Mouse (Mus musculus) frontal cortex, postnatal 25 days (tissue): ENCODE results near the gene Gclc.

ENCODE experiments used
- DNase-seq, 2 experiments: peaks; one replicate each; pipeline ENCODE4 v3.0.0; 2022; ENCODE audit warnings: low spot score in 2 of 2

Gene Gclc

GRCm38 (mm10) chr9:77753853-77754727 is at the start of gene Gclc:
TSS of gene Gclc (plus strand) at chr9:77754535.
- peak; percentile 80 to 83 for DNase-seq

DNA sequence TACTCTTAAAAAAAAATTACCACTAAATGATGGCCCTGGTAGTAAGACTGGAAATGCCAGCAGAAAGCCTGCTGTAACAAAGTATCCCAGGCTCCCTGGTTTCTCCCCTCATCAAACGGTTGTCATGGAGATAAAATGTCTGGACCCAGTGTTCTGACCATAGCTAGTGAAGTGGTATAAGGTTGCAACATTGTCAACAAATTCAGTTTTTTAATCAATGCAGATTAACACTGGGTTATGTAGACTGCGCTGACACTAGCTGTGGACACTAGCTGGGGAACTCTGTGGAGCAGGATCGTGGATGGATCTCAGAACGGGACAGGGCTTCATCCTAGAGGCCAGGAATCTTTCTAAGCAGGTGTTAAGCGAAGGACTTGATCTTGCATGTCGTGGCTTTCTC is 47.8 kb upstream of the Gclc start:
- DNase-seq: no peak

DNA sequence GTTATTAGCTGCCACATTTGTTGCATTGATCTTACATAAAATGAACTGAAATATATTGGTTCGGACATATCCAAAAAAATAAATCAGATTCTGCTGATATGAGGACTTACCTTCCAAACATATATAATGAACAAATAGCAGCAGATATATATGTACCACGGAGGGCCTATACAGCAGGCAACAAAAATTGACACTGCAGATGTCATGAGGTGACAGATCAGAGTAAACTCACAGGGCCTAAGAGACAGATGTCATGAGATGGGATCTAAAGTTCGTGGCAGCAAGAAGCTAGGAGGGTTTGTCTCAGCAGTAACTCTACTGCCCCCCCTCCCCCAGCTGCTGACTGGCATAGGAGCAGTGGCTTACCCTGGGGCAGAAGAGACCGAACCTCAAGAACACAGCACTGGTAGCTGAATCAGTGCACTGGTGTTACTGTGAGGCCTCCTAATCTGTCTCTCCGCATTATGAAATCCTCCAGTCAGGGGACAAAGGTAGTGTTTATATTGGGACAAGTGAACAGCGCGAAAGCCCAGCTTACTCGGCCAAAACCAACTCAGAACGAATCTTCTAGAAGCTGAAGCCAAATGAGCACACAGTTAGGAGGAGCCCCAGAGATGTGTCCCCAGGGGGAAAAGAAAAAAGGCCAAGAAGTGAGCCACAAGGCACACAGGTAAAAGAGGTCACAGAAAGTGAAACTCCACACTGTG is 46.7 kb upstream of the Gclc start:
- no peak for DNase-seq

GRCm38 (mm10) chr9:77708950-77709349 is 45.4 kb upstream of the Gclc start:
- no peak for DNase-seq

DNA sequence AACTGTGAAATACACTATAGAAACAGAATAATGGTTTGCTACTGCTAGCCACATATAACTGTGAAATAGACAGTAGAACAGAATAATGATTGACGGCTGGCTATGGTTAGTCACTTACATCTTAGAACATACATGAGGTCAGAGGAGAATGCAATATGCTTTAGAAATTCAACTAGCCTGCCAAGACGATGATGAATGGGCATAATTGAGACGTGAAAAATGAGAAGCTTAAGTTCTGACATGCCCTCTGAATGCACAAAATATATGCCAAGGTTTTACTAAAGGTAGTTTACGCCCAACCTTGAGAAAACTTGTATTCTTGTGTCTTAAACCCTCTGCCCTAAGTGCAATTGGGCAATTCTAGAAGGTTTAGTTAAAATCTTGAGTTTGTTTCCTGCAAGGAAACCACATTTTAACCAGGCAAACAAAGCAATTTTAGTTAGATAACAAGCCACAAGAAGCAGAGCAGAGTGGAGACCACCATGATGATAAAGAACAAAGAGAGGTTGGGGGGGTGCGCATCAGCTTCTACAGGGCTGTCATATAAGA is 43.2 kb upstream of the Gclc start:
- DNase-seq: no peak

GRCm38 (mm10) chr9:77712816-77713215 is 41.5 kb upstream of the Gclc start:
- no peak for DNase-seq

GRCm38 (mm10) chr9:77713301-77713700 is 41.0 kb upstream of the Gclc start:
- no peak for DNase-seq

DNA sequence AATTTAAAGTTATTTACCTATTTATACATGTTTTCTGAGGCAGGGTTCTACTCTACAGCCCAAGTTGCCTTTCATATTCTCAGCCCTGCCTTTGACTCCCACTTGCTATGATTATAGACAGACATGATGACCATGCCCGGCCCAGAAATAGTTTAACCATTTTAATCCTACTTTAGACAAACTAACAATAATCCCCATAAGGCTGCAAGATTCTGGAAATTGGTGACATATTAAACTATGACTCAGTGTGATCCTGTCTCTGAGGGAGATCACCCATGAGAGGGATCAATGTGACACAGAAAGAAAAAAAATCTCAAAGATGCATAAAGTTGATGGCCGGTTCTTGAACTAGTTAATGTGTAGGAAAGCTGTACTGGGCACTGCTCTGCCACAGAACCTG is 39.1 kb upstream of the Gclc start:
- no peak for DNase-seq

DNA sequence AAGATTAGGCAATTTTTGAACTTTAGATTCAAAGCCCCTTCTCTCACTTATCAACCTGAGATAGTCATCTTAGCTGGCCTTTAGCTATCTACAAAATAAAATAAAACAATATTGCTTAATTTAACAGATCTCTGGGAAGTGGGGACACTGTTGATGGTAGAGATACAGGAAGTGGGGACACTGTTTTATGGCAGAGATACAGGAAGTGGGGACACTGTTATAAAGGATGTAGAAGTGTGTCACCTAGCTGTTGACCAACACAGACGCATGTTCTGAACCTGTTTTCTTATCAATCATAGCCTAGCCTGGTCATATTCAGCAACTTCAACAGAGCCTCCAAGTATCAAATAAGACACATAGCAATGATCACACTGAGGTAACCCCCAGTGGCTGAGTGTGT is 38.3 kb upstream of the Gclc start:
- DNase-seq: no peak

GRCm38 (mm10) chr9:77717831-77718435 is 36.4 kb upstream of the Gclc start:
- no peak for DNase-seq

DNA sequence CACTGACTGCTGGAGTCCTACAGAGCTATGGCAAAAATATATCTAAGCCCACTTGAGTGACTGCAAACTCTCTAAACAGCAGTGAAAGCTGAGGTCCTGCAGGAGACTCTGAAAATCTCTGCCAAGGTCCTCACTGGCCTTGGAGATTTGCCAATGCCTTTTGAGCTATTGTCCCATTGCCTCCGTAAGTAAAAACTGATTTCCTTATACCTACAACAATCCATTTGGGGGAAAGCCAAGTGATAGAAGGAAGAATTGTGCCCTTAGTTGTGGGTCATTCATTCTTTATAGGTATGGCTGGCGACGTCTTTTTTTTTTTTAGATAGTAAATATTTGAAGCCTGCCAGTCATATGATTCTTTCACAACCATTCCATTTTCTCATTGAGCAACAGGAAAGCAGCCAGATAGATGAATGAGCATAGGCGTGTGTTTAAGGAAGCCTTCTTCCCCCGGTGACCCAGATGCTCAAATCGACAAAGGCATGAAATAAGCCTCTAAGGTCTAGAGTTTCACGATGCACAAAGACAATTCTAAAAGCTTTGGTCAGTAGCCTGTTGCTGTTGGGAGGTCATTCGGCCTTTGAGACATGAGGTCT is 35.4 kb upstream of the Gclc start:
- no peak for DNase-seq

DNA sequence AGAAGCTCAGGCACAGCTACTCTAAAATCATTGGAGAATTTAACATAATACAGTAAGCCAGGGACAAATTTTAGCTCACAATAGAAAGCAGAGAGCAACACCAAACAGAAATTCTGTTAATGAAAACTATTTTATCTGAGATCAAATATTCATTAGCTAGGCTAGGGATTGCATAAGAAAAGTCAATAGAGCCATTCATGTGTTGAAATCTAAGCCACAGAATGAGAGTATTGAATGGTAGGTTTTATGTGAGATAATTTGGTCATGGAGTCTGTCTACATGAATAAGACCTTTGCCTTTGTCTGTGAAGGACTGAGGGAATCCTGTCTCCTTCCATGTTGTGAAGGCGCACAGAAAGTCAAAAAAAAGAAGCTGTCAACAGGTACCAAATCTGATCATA is 34.7 kb upstream of the Gclc start:
- DNase-seq: no peak

- DNase-seq: no peak
Observed at GRCm38 (mm10) chr9:77722381-77722780, 32.0 kb upstream of the Gclc start.

GRCm38 (mm10) chr9:77724216-77724615 is 30.1 kb upstream of the Gclc start:
- no peak for DNase-seq

DNA sequence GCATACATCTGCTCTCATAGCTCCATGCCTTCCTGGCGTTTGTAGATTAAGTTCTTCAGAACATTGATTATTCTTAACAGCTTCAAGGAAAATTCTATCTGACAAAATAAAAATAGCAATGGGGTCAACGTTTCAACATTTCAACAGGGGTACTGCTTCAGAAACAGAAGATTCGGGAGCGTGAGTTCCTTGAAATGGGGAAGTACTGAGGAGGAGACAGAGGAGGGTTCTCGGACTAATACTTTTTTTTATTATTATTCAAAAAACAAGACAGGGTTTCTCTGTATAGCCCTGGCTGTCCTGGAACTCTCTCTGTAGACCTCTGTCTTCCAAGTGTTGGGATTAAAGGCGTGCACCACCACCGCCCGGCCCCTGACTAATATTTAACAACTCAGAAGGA is 28.9 kb upstream of the Gclc start:
- no peak for DNase-seq

DNA sequence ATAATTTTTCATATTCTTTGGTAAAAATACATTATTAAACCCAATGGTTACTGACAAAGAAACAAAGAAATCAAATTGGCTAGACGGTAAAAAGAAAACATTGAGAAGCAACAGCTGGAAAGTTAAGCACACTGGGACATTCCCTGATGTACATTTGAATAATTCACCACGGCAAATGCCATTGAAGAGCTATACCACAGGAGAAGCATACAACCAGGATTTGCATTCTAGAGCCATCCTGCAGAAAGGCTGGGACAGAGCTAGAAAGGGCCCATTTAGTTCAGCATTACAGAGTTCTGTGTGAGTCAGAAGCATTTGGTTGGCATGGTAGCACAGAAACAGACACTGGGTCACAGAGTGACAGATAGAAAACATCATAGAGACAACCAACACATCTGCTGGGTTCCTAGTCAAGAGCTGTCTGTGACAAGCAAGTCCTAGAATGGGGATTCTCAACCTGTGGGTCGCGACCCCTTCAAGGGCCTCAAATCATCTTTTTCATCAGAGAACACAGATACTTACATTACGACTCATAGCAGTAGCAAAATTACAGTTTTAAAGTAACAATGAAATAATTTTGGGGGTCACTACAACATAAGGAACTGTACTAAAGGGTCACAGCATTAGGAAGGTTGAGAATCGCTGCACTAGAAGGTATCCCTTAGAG is 28.2 kb upstream of the Gclc start:
- DNase-seq: no peak

GRCm38 (mm10) chr9:77727012-77727411 is 27.3 kb upstream of the Gclc start:
- no peak for DNase-seq

DNA sequence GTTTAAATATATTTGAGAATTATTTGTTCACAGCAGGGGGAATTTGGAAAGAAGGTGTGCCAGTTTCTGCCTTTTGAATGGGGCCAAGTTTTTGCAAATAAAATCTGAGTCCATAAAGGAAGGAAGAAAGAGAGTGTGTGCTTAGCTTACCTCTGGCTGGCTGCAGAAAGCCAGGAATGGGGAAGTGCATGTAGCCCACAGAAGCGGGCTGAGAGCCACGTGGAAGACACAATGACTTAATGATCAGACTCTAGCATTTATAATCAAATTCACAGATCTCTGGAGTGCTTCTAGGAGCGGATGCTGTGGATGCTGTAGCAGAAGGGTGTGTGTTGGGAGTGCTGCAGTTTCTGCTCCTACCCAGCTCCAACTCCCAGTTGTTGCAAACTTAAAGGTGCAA is 22.3 kb upstream of the Gclc start:
- no peak for DNase-seq

DNA sequence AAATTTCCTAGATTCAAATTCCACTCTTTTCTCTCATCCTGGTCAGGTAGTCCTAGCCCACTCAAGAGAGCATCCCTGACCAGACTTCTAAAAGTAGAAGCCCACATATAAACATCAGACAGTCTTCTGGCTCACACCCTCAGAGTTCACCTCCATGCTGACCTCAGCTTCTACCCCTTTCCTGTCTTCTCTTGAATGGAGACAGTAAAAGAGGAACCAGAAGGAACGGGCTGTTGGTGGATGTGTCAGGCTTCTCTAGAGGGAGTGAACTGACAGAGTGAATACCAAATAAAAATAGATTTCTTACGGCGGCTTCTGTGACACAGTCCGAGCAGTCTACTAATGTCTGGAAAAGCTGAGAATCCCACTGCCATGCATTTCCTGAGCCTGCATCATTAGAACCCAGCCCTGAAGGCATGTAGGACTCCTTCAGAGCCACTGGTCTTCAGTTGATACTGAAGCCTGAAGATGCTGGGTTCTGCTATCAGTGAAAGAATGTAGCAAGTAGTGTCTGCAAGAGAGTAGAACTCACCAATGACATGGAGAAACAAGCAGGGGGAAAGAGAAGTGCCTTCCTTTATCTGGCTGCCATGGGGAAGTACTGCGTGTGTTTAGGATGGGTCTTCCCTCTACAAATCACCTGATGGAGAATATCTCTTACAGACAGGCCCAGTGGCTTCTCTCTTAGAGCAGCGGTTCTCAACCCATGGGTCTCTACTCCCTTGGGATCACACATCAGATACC is 16.9 kb upstream of the Gclc start:
- DNase-seq: no peak

DNA sequence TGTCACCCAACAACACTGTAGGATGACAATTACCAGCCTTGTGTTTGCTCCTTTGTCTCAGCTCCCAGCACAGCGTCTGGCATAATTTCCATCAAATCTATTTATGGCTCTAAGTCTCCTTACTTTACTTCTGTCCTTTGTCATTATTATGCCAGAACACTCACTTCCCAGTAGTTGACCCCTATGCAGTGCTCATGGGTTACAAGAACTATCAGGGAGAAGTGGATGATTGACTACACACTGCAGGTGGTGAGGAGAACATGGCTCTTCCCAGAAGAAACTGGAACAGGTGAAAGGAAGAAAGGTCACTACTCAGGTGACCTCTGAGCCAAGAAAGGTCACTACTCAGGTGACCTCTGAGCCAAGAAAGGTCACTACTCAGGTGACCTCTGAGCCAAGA is 12.9 kb upstream of the Gclc start:
- no peak for DNase-seq

DNA sequence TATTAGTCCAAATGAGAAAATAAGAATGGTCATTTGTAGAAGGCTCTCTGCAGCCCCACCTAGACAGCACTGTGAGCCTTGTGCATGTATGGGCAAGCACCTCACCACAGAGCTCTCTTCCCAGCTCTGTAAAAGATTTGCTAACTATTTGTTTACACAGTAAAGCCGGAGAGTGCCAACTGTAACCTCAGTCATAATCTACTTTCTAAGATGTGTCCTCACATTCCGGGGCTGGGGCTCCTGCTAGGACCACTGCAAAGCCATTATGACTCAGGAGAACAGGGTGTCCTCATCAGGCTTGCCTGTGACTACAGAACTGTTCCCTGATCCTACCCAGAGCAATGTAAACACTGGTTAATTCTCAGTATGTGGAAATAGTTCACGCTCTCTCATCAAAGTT is 9.5 kb upstream of the Gclc start:
- no peak for DNase-seq
